Mouse (Mus musculus) E14TG2a.4 (cell line): Measurements from ENCODE around the gene St6galnac3.
A peak's percentile ranks its signal among the peaks of the same experiment; 100 is the strongest.

ENCODE experiments used
- H3K27me3 ChIP-seq: 2 replicates; pipeline ENCODE4 v1.6.1; 2014; ENCODE audit warnings: low read length, control low read depth; ENCODE audit not compliant: insufficient read depth
- H3K36me3 ChIP-seq: 2 replicates; pipeline ENCODE4 v1.6.1; 2014; ENCODE audit warnings: low read length, control low read depth; ENCODE audit not compliant: insufficient read depth
- H3K4me1 ChIP-seq: replicated peaks from 2 replicates; pipeline ENCODE4 v1.6.1; 2014; ENCODE audit warnings: low read depth, low read length, control low read depth
- H3K4me3 ChIP-seq: replicated peaks from 2 replicates; pipeline ENCODE4 v1.5.1; 2014; ENCODE audit warnings: mild to moderate bottlenecking, low read length
- H3K9me3 ChIP-seq: 2 replicates; pipeline ENCODE4 v1.6.1; 2014; ENCODE audit warnings: low read length, control low read depth
- CTCF ChIP-seq: conservative IDR thresholded peaks from 2 replicates; pipeline ENCODE4 v1.5.1; 2014; ENCODE audit warnings: low read length
- NANOG ChIP-seq: IDR thresholded peaks from 2 replicates; pipeline ENCODE4 v1.6.1; 2014; ENCODE audit warnings: borderline replicate concordance, low read length, mixed read lengths
- POU5F1 ChIP-seq: IDR thresholded peaks from 2 replicates; pipeline ENCODE4 v1.6.1; 2014; ENCODE audit warnings: low read length, borderline replicate concordance

Gene St6galnac3

GRCm38 (mm10) chr3:153359966-153360365 lies 365.0 kb downstream of the St6galnac3 start:
- H3K36me3 ChIP-seq = no peaks in the 10 kb centered on the region
- H3K27me3 ChIP-seq = no peaks in the 10 kb centered on the region
- no peak for TF ChIP-seq NANOG
- no peak for TF ChIP-seq POU5F1
- no peak for TF ChIP-seq CTCF
- H3K9me3 ChIP-seq = peaks cover 14% of the 10 kb centered on the region
- H3K4me3 ChIP-seq = peak overlapping the region; percentile 77
- H3K4me1 ChIP-seq = peaks cover 92% of the 10 kb centered on the region

- peaks cover 17% of the 10 kb centered on the region for H3K9me3 ChIP-seq
- H3K4me1 ChIP-seq = peaks cover 93% of the 10 kb centered on the region
- no peak overlapping the region for H3K4me3 ChIP-seq
- no peaks in the 10 kb centered on the region for H3K36me3 ChIP-seq
- no peak for TF ChIP-seq POU5F1
- TF ChIP-seq NANOG = no peak
- TF ChIP-seq CTCF = no peak
- H3K27me3 ChIP-seq = no peaks in the 10 kb centered on the region
Observed at GRCm38 (mm10) chr3:153356071-153356470, 368.9 kb downstream of the St6galnac3 start.

GRCm38 (mm10) chr3:153354988-153355297 lies 370.0 kb downstream of the St6galnac3 start:
- no peaks in the 10 kb centered on the region for H3K36me3 ChIP-seq
- no peaks in the 10 kb centered on the region for H3K27me3 ChIP-seq
- H3K4me3 ChIP-seq = no peak overlapping the region
- peaks cover 17% of the 10 kb centered on the region for H3K9me3 ChIP-seq
- peaks cover 93% of the 10 kb centered on the region for H3K4me1 ChIP-seq
- TF ChIP-seq NANOG = no peak
- TF ChIP-seq POU5F1 = no peak
- TF ChIP-seq CTCF = no peak

GRCm38 (mm10) chr3:153354186-153354987 lies 370.6 kb downstream of the St6galnac3 start:
- Histone ChIP-seq H3K36me3 (no peaks in the 10 kb centered on the region), H3K4me3 (no peak overlapping the region), H3K9me3 (peaks cover 17% of the 10 kb centered on the region), H3K27me3 (no peaks in the 10 kb centered on the region), H3K4me1 (peaks cover 94% of the 10 kb centered on the region)
- TF ChIP-seq POU5F1 (no peak), CTCF (no peak), NANOG (no peak)

- no peaks in the 10 kb centered on the region for H3K27me3 ChIP-seq
- peaks cover 94% of the 10 kb centered on the region for H3K4me1 ChIP-seq
- peaks cover 17% of the 10 kb centered on the region for H3K9me3 ChIP-seq
- no peaks in the 10 kb centered on the region for H3K36me3 ChIP-seq
- H3K4me3 ChIP-seq = no peak overlapping the region
- TF ChIP-seq CTCF (no peak), NANOG (no peak), POU5F1 (no peak)
Observed at GRCm38 (mm10) chr3:153353313-153354103, 371.5 kb downstream of the St6galnac3 start.

GRCm38 (mm10) chr3:153349981-153350380 lies 375.0 kb downstream of the St6galnac3 start:
- Histone ChIP-seq H3K4me3 (peak overlapping the region; percentile 11; the same call in 1 of the 2 replicates), H3K36me3 (no peaks in the 10 kb centered on the region), H3K27me3 (no peaks in the 10 kb centered on the region), H3K9me3 (peaks cover 9% of the 10 kb centered on the region), H3K4me1 (peaks cover 77% of the 10 kb centered on the region)
- TF ChIP-seq NANOG = no peak
- TF ChIP-seq CTCF = no peak
- TF ChIP-seq POU5F1 = no peak

GRCm38 (mm10) chr3:153348797-153349465 lies 376.0 kb downstream of the St6galnac3 start:
- H3K4me3 ChIP-seq = no peak overlapping the region; the same call in 1 of the 2 replicates
- no peaks in the 10 kb centered on the region for H3K27me3 ChIP-seq
- H3K4me1 ChIP-seq = peaks cover 70% of the 10 kb centered on the region
- H3K9me3 ChIP-seq = no peaks in the 10 kb centered on the region
- no peak for TF ChIP-seq NANOG
- peak; percentile 17; the same call in 1 of the 2 replicates for TF ChIP-seq CTCF
- H3K36me3 ChIP-seq = peaks cover 6% of the 10 kb centered on the region

- Histone ChIP-seq H3K9me3 (no peaks in the 10 kb centered on the region), H3K4me3 (no peak overlapping the region), H3K36me3 (peaks cover 9% of the 10 kb centered on the region), H3K4me1 (peaks cover 44% of the 10 kb centered on the region), H3K27me3 (no peaks in the 10 kb centered on the region)
- TF ChIP-seq NANOG (no peak), CTCF (no peak), POU5F1 (no peak)
Observed at GRCm38 (mm10) chr3:153344979-153345378, 380.0 kb downstream of the St6galnac3 start.
